Mouse (Mus musculus) hindbrain, embryonic 16.5 days (tissue): ENCODE data around the gene Klhl22. TPM values are rescaled to one million over a fixed set of nuclear protein-coding genes. Genes with fewer than 3 reads are reported as not detected.
"Not testable (repeated sequence)": the region's sequence is repeated elsewhere in the genome, so short reads cannot be mapped to it uniquely, and the experiment has no call there.

Source experiments
- ATAC-seq: fragments of 200-750 bp; cut with Nextera tagmentation; 2 replicates; pipeline ENCODE4 v1.8.0; 2017; ENCODE audit warnings: moderate TSS enrichment, moderate library complexity
- H3K27ac ChIP-seq: fragments of 300-500 bp; sonication (generic); 2 replicates; pipeline ENCODE4 v1.5.1; 2014; ENCODE audit warnings: low read depth, mild to moderate bottlenecking, control low read depth, low read length, moderate library complexity
- H3K27me3 ChIP-seq: fragments of 300-500 bp; sonication (generic); replicated peaks from 2 replicates; pipeline ENCODE4 v1.6.1; 2014; ENCODE audit warnings: low read length; ENCODE audit not compliant: control insufficient read depth, insufficient read depth
- H3K36me3 ChIP-seq: fragments of 300-500 bp; sonication (generic); 2 replicates; pipeline ENCODE4 v1.6.1; 2014; ENCODE audit warnings: mild to moderate bottlenecking, low read length, moderate library complexity, mixed read lengths; ENCODE audit not compliant: control insufficient read depth, insufficient read depth
- H3K4me1 ChIP-seq: fragments of 300-500 bp; sonication (generic); 2 replicates; pipeline ENCODE4 v1.6.1; 2014; ENCODE audit warnings: low read depth, low read length; ENCODE audit not compliant: control insufficient read depth, insufficient read depth
- H3K4me2 ChIP-seq: fragments of 300-500 bp; sonication (generic); 2 replicates; pipeline ENCODE4 v1.6.1; 2014; ENCODE audit warnings: mild to moderate bottlenecking, low read length, control low read depth, moderate library complexity
- H3K4me3 ChIP-seq: fragments of 300-500 bp; sonication (generic); 2 replicates; pipeline ENCODE4 v1.5.1; 2014; ENCODE audit warnings: mild to moderate bottlenecking, low read length, control low read depth, moderate library complexity
- H3K9ac ChIP-seq: fragments of 300-500 bp; sonication (generic); 2 replicates; pipeline ENCODE4 v1.6.1; 2014; ENCODE audit warnings: low read depth, mild to moderate bottlenecking, control low read depth, low read length, moderate library complexity
- H3K9me3 ChIP-seq: fragments of 300-500 bp; sonication (generic); 2 replicates; pipeline ENCODE4 v1.6.1; 2014; ENCODE audit warnings: mild to moderate bottlenecking, low read length, moderate library complexity; ENCODE audit not compliant: control insufficient read depth
- WGBS: fragments of 180-500 bp; shearing (Covaris S2); extraction: QIAGEN DNeasy Blood & Tissue Kit; methylation state at CpG from one replicate; pipeline ENCODE4 v1.1.7; 2014; 5-methylcytosine and 5-hydroxymethylcytosine counted together
- polyA plus RNA-seq: library from polyadenylated mRNA; unstranded; fragments of >200 nt; fragmentation: Nextera tagmentation; extraction: Ambion mirVana; gene quantifications from 2 replicates; pipeline ENCODE4 v1.2.1, GENCODE M21; 2015

Gene Klhl22
- polyA plus RNA-seq, 1 experiment from 2014 or later: 90.2 TPM

GRCm38 (mm10) chr16:17729974-17730373 lies 29.4 kb upstream of the Klhl22 start:
- no peak overlapping the region for H3K4me2 ChIP-seq
- no peak overlapping the region for H3K4me3 ChIP-seq
- H3K4me1 ChIP-seq: no peaks in the 10 kb centered on the region
- no peaks in the 10 kb centered on the region for H3K36me3 ChIP-seq
- no peak for ATAC-seq
- H3K27ac ChIP-seq: no peak overlapping the region
- H3K27me3 ChIP-seq: no peaks in the 10 kb centered on the region
- H3K9me3 ChIP-seq: no peaks in the 10 kb centered on the region
- H3K9ac ChIP-seq: no peak overlapping the region

GRCm38 (mm10) chr16:17732021-17732420 lies 27.4 kb upstream of the Klhl22 start:
- Histone ChIP-seq H3K27ac (no peak overlapping the region), H3K9ac (no peak overlapping the region), H3K9me3 (no peaks in the 10 kb centered on the region), H3K4me2 (no peak overlapping the region), H3K4me3 (no peak overlapping the region), H3K27me3 (no peaks in the 10 kb centered on the region), H3K4me1 (no peaks in the 10 kb centered on the region), H3K36me3 (no peaks in the 10 kb centered on the region)
- WGBS: 44% methylated on average over 3 of the region's 3 CpGs
- ATAC-seq: no peak

- H3K9ac ChIP-seq: no peak overlapping the region
- no peaks in the 10 kb centered on the region for H3K9me3 ChIP-seq
- 70% methylated on average over 6 of the region's 6 CpGs for WGBS
- no peak overlapping the region for H3K27ac ChIP-seq
- no peak overlapping the region for H3K4me3 ChIP-seq
- H3K4me2 ChIP-seq: no peak overlapping the region
- no peaks in the 10 kb centered on the region for H3K36me3 ChIP-seq
- no peak for ATAC-seq
- no peaks in the 10 kb centered on the region for H3K4me1 ChIP-seq
- no peaks in the 10 kb centered on the region for H3K27me3 ChIP-seq
Measured at GRCm38 (mm10) chr16:17732431-17732830, 27.0 kb upstream of the Klhl22 start.

- Histone ChIP-seq H3K27me3 (no peaks in the 10 kb centered on the region), H3K36me3 (no peaks in the 10 kb centered on the region), H3K4me2 (no peak within 1 kb of the TSS), H3K4me1 (no peaks in the 10 kb centered on the region), H3K9ac (no peak within 1 kb of the TSS), H3K4me3 (no peak within 1 kb of the TSS), H3K27ac (no peak within 1 kb of the TSS), H3K9me3 (no peaks in the 10 kb centered on the region)
- ATAC-seq: no peak
- 71% methylated on average over 3 of the region's 3 CpGs for whole genome bisulfite sequencing
Measured at GRCm38 (mm10) chr16:17732841-17733340, 26.5 kb upstream of the Klhl22 start, which contains the start of gene Med15. TSS of gene Med15 (minus strand) at chr16:17732891.

- no peak for ATAC-seq
- Histone ChIP-seq H3K9me3 (no peaks in the 10 kb centered on the region), H3K9ac (no peak overlapping the region), H3K4me2 (no peak overlapping the region; the same call in 1 of the 2 replicates), H3K4me3 (no peak overlapping the region), H3K27ac (no peak overlapping the region), H3K36me3 (no peaks in the 10 kb centered on the region), H3K27me3 (no peaks in the 10 kb centered on the region), H3K4me1 (no peaks in the 10 kb centered on the region)
- WGBS: 55% methylated on average over 2 of the region's 2 CpGs
Measured at GRCm38 (mm10) chr16:17733646-17734045, 25.8 kb upstream of the Klhl22 start.

GRCm38 (mm10) chr16:17734872-17735271 lies 24.5 kb upstream of the Klhl22 start:
- H3K4me1 ChIP-seq, H3K4me3 ChIP-seq, H3K9ac ChIP-seq, H3K9me3 ChIP-seq, H3K27ac ChIP-seq, H3K4me2 ChIP-seq, H3K36me3 ChIP-seq, H3K27me3 ChIP-seq, ATAC-seq: not testable (repeated sequence)
- 85% methylated on average over 6 of the region's 6 CpGs for WGBS

- Histone ChIP-seq H3K9ac (no peak overlapping the region), H3K4me2 (no peak overlapping the region), H3K4me1 (no peaks in the 10 kb centered on the region), H3K4me3 (no peak overlapping the region), H3K27me3 (no peaks in the 10 kb centered on the region), H3K27ac (no peak overlapping the region), H3K36me3 (no peaks in the 10 kb centered on the region), H3K9me3 (no peaks in the 10 kb centered on the region)
- WGBS: 67% methylated on average over 4 of the region's 4 CpGs
- no peak for ATAC-seq
Measured at GRCm38 (mm10) chr16:17736156-17736555, 23.3 kb upstream of the Klhl22 start.

- no peak for ATAC-seq
- H3K9ac ChIP-seq: no peak overlapping the region
- H3K4me1 ChIP-seq: no peaks in the 10 kb centered on the region
- no peaks in the 10 kb centered on the region for H3K9me3 ChIP-seq
- H3K36me3 ChIP-seq: no peaks in the 10 kb centered on the region
- no peaks in the 10 kb centered on the region for H3K27me3 ChIP-seq
- no peak overlapping the region for H3K27ac ChIP-seq
- H3K4me2 ChIP-seq: no peak overlapping the region
- 91% methylated on average over 4 of the region's 4 CpGs for WGBS
- no peak overlapping the region for H3K4me3 ChIP-seq
Measured at GRCm38 (mm10) chr16:17740080-17740479, 19.3 kb upstream of the Klhl22 start.

- ATAC-seq: no peak
- H3K27me3 ChIP-seq: no peaks in the 10 kb centered on the region
- H3K4me2 ChIP-seq: no peak overlapping the region
- no peak overlapping the region for H3K9ac ChIP-seq
- H3K36me3 ChIP-seq: no peaks in the 10 kb centered on the region
- no peak overlapping the region for H3K27ac ChIP-seq
- no peak overlapping the region for H3K4me3 ChIP-seq
- H3K4me1 ChIP-seq: no peaks in the 10 kb centered on the region
- H3K9me3 ChIP-seq: no peaks in the 10 kb centered on the region
- WGBS: 85% methylated on average over 1 of the region's 1 CpGs
Measured at GRCm38 (mm10) chr16:17742810-17743209, 16.6 kb upstream of the Klhl22 start.

GRCm38 (mm10) chr16:17743279-17743678 lies 16.1 kb upstream of the Klhl22 start:
- no peaks in the 10 kb centered on the region for H3K27me3 ChIP-seq
- H3K9ac ChIP-seq: no peak overlapping the region
- H3K4me2 ChIP-seq: no peak overlapping the region
- no peaks in the 10 kb centered on the region for H3K36me3 ChIP-seq
- no peak overlapping the region for H3K4me3 ChIP-seq
- no peaks in the 10 kb centered on the region for H3K9me3 ChIP-seq
- ATAC-seq: no peak
- no peak overlapping the region for H3K27ac ChIP-seq
- 54% methylated on average over 4 of the region's 4 CpGs for WGBS
- H3K4me1 ChIP-seq: no peaks in the 10 kb centered on the region
